Mouse (Mus musculus): ENCODE results near the gene Odam. TPM values are rescaled to one million over a fixed set of nuclear protein-coding genes. Genes with fewer than 3 reads are reported as not detected.

Gene Odam
- not detected in 2 replicates for polyA plus RNA-seq (2012; rRNA removed)

DNA sequence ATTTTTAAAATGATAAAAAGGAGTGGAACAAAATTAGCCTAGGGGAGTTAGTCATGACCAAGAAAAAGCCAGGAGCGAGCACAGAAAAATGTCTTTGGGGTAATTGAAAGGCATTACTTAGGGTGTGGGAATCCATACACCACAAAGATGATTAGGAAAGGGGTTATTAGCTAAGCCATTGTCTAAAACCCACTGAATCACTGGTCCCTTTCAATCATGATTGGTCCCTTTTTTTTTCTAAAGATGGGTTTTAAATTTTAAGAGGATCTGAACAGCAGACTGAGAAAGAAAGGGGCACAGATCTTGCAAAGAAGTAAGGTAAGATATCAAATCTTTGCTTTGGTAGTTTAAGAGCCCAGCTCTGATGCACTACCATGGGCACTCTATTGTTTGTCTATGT lies at the start of gene Odam:
Gene Odam (plus strand): TSS at position 301 of the 400 bp plus-strand sequence.
- TF ChIP-seq CTCF (IDR thresholded peaks at IDR 0.05; ENCODE audit: extremely low read depth, insufficient read depth, low read length), result no peak
- no peak for TF ChIP-seq POLR2A (IDR thresholded peaks at IDR 0.05; ENCODE audit: extremely low read depth, insufficient read depth, low read length)
- Histone ChIP-seq H3K4me1 (ENCODE audit: control insufficient read depth, insufficient read depth, low read length) (no peaks in the 10 kb centered on the region), H3K4me3 (ENCODE audit: insufficient read depth, low read length) (no peak within 1 kb of the TSS), H3K27ac (ENCODE audit: insufficient read depth, low read length) (no peak within 1 kb of the TSS)

DNA sequence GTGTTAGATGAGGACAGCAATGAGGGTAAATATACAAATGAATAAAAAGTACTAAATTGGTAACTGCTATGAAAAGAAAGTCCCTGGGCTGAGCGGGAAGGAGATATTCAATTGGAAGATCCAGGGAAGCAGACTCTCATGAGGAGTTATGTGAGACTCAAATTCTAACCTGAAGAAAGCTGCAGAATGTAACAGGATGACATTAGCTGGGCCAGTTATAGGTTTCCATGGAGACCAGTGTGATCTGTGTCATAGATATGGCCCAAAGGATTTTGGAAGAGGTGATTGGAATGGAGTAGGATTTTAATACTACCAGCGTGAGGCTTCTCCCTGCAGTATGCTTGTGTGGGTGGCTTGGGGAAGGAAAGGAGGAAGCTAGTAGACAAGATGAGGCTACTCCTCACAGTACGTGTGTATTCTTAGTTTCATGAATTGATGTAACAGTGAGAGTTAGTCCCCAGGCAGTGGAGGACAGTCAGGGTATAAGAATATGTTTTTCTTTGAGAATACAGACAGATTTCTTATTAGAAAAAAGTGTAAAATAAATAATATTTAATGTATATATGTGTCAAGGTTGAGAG lies 29.6 kb upstream of the Odam start:
- TF ChIP-seq POLR2A (IDR thresholded peaks at IDR 0.05; ENCODE audit: extremely low read depth, insufficient read depth, low read length), result no peak
- no peak for TF ChIP-seq CTCF (IDR thresholded peaks at IDR 0.05; ENCODE audit: extremely low read depth, insufficient read depth, low read length)
- Histone ChIP-seq H3K27ac (ENCODE audit: insufficient read depth, low read length) (no peak overlapping the region), H3K4me1 (ENCODE audit: control insufficient read depth, insufficient read depth, low read length) (peaks cover 2% of the 10 kb centered on the region; the same call in 1 of the 2 replicates), H3K4me3 (ENCODE audit: insufficient read depth, low read length) (no peak overlapping the region)

DNA sequence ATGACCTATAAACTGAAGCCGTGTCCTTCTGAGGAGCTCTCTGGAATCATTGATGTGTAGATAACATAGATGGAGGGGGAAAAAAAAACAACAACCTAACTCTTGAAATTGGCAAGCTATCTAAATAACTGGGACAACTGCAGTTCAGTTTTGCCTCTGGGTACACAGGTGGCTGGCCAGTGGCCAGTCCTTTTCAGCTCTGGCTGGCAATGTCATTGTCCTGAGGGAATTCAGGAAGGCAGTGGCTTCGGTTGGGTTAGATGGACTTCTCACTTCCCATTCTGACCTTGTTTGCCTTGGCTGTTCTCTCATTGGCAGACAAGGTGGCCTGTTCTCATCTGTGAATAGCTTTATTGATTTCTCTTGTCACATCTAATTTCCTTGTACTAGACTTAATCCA lies 14.7 kb upstream of the Odam start:
- Histone ChIP-seq H3K4me1 (ENCODE audit: control insufficient read depth, insufficient read depth, low read length) (no peaks in the 10 kb centered on the region), H3K4me3 (ENCODE audit: insufficient read depth, low read length) (no peak overlapping the region), H3K27ac (ENCODE audit: insufficient read depth, low read length) (no peak overlapping the region)
- TF ChIP-seq POLR2A (IDR thresholded peaks at IDR 0.05; ENCODE audit: extremely low read depth, insufficient read depth, low read length), result no peak
- TF ChIP-seq CTCF (IDR thresholded peaks at IDR 0.05; ENCODE audit: extremely low read depth, insufficient read depth, low read length), result no peak

DNA sequence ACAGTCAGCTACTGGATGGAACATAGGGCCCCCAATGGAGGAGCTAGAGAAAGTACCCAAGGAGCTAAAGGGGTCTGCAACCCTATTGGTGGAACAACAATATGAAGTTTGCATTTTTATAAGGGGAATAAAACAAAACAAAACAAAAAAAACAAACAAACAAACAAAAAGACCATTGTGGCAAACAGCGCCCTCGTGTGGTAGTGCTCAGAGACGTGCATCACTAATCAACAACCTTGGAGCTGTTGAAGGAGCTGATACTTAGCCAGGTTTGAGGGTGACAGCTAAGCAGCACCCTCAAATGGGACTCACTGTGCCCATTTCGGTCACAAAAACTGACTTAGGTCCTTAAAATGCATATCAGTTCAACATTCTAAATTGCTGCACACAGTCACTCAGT lies 13.4 kb upstream of the Odam start:
- Histone ChIP-seq H3K4me1 (ENCODE audit: control insufficient read depth, insufficient read depth, low read length) (no peaks in the 10 kb centered on the region), H3K4me3 (ENCODE audit: insufficient read depth, low read length) (no peak overlapping the region), H3K27ac (ENCODE audit: insufficient read depth, low read length) (no peak overlapping the region)
- TF ChIP-seq POLR2A (IDR thresholded peaks at IDR 0.05; ENCODE audit: extremely low read depth, insufficient read depth, low read length) (no peak), CTCF (IDR thresholded peaks at IDR 0.05; ENCODE audit: extremely low read depth, insufficient read depth, low read length) (no peak)

DNA sequence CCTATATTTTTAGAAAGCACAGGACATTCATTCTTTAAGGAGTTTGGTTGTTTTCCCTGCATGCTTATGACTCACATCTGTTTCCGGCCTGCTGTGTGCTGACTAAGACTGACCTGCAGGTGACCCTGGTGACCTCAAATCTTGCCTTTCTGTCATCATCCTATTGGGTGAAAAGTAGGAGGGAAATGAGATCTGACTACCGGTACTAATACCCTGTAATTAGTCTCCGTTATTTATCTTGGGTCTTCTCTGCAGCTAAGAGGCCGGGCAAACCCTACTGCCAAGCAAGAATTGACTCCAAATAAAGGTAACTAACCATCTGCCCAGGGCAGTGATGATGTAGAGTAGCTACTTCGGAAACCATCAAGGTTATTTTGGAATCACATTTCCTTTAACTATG lies 40.5 kb downstream of the Odam start, which contains the start of gene Csn3:
Gene Csn3 (plus strand): TSS at position 208 of the 400 bp plus-strand sequence.
- H3K27ac ChIP-seq (ENCODE audit: insufficient read depth, low read length), result no peak within 1 kb of the TSS
- H3K4me1 ChIP-seq (ENCODE audit: control insufficient read depth, insufficient read depth, low read length), result no peaks in the 10 kb centered on the region
- no peak within 1 kb of the TSS for H3K4me3 ChIP-seq (ENCODE audit: insufficient read depth, low read length)
- TF ChIP-seq CTCF (IDR thresholded peaks at IDR 0.05; ENCODE audit: extremely low read depth, insufficient read depth, low read length), result no peak
- TF ChIP-seq POLR2A (IDR thresholded peaks at IDR 0.05; ENCODE audit: extremely low read depth, insufficient read depth, low read length), result no peak

DNA sequence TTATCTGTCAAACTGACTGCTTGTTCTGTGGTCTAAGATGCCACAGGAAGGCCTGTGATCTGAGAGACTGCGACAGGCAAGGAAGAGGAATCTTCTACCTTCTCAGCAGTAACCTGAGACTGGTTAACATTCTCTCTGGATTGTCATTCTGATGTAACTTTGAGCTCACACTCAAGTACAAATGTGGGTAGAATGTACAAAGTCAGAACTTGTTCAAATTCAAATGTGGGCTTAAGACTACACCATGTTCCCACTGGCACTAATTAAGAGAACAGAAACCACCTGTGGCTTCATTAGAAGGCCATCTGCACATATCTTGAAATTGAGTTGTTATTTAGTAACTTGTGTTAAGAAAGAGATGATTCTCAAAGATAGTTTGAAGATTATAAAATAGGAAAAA lies 46.8 kb downstream of the Odam start:
- H3K4me3 ChIP-seq (ENCODE audit: insufficient read depth, low read length), result no peak overlapping the region
- H3K27ac ChIP-seq (ENCODE audit: insufficient read depth, low read length), result no peak overlapping the region
- TF ChIP-seq POLR2A (IDR thresholded peaks at IDR 0.05; ENCODE audit: extremely low read depth, insufficient read depth, low read length) (no peak), CTCF (IDR thresholded peaks at IDR 0.05; ENCODE audit: extremely low read depth, insufficient read depth, low read length) (no peak)
- H3K4me1 ChIP-seq (ENCODE audit: control insufficient read depth, insufficient read depth, low read length), result no peaks in the 10 kb centered on the region

DNA sequence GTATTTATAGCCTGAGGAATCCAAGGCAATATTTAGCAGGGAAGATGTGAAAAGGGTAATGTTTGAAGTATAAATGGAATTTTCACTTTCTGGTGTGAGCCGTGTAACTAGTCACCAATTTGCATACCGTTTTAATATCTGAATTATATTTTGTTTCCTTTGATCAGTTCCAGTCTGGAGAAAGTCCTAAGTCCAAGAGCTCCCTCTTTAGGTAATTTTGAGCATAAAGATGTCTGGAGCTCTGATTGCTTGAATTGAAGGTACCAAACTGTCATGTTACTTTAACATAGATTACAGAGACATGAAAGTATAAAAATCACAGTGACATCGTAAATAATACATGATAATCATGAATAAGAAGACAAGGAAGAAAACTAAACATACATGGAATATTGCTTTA lies 55.9 kb downstream of the Odam start:
- Histone ChIP-seq H3K4me3 (ENCODE audit: insufficient read depth, low read length) (no peak overlapping the region), H3K4me1 (ENCODE audit: control insufficient read depth, insufficient read depth, low read length) (no peaks in the 10 kb centered on the region), H3K27ac (ENCODE audit: insufficient read depth, low read length) (no peak overlapping the region)
- no peak for TF ChIP-seq POLR2A (IDR thresholded peaks at IDR 0.05; ENCODE audit: extremely low read depth, insufficient read depth, low read length)

DNA sequence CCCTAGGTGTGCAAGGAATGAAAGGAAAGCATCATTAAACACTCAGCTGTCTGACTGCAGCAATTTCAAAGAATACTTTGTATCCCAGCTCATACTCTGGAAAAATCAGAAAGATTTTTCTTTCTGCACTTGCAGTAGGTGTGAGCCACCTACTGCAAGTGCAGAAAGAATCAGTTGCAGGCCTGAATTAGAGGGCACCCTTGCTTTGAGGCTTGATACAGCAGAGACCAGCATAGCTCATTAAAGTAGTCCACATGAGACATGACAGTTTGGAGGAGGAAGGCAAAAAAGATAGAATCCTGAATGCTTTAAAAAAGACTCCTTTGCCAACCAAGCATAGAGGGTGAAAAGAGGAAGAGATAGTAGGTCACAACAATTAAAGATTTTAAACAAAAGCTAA lies 57.7 kb downstream of the Odam start:
- no peaks in the 10 kb centered on the region for H3K4me1 ChIP-seq (ENCODE audit: control insufficient read depth, insufficient read depth, low read length)
- H3K4me3 ChIP-seq (ENCODE audit: insufficient read depth, low read length), result no peak overlapping the region

More for the DNA sequence above, 57.7 kb downstream of the Odam start:
- H3K27ac ChIP-seq (ENCODE audit: insufficient read depth, low read length), result no peak overlapping the region
- no peak for TF ChIP-seq POLR2A (IDR thresholded peaks at IDR 0.05; ENCODE audit: extremely low read depth, insufficient read depth, low read length)
- no peak for TF ChIP-seq CTCF (IDR thresholded peaks at IDR 0.05; ENCODE audit: extremely low read depth, insufficient read depth, low read length)

Other genes starting within 250 kb of the Odam start
- not detected in 2 replicates for gene Csn1s1, start 218.8 kb upstream of the Odam start, polyA plus RNA-seq (2012; rRNA removed)
- not detected in 2 replicates for gene Csn2, start 185.4 kb upstream of the Odam start, polyA plus RNA-seq (2012; rRNA removed)
- not detected in 2 replicates for gene Csn1s2a, start 110.5 kb upstream of the Odam start, polyA plus RNA-seq (2012; rRNA removed)
- gene Csn1s2b, start 76.9 kb upstream of the Odam start, polyA plus RNA-seq (2012; rRNA removed), result not detected in 2 replicates
- not detected in 2 replicates for gene Prr27, start 59.3 kb upstream of the Odam start, polyA plus RNA-seq (2012; rRNA removed)
- gene Csn3, start 40.5 kb downstream of the Odam start, polyA plus RNA-seq (2012; rRNA removed), result not detected in 2 replicates
- gene 2310003L06Rik, start 84.4 kb downstream of the Odam start, polyA plus RNA-seq (2012; rRNA removed), result not detected in 2 replicates
- not detected in 2 replicates for gene Gm28434, start 84.5 kb downstream of the Odam start, polyA plus RNA-seq (2012; rRNA removed)
- not detected in 2 replicates for gene Cabs1, start 94.4 kb downstream of the Odam start, polyA plus RNA-seq (2012; rRNA removed)
- gene Smr3a, start 117.5 kb downstream of the Odam start, polyA plus RNA-seq (2012; rRNA removed), result not detected in 2 replicates
- gene Smr2, start 201.5 kb downstream of the Odam start, polyA plus RNA-seq (2012; rRNA removed), result not detected in 2 replicates
- not detected in 2 replicates for gene Gm11116, start 226.5 kb downstream of the Odam start, polyA plus RNA-seq (2012; rRNA removed)